Mouse (Mus musculus): Measurements from ENCODE around the gene Abcc2. TPM values are rescaled to one million over a fixed set of nuclear protein-coding genes. Genes with fewer than 3 reads are reported as not detected.

The Abcc2 gene
- total RNA-seq, 4 experiments from 2014 or later, result 0.07 to 0.44 (median 0.25) TPM; not detected in 1

Other genes with a start within 250 kb of the Abcc2 start
- not detected for gene Nkx2-3, start 169.9 kb upstream of the Abcc2 start, total RNA-seq (2022)
- 10 to 100 TPM; 44.9 to 53.6 (median 48.0) TPM for gene Slc25a28, start 107.3 kb upstream of the Abcc2 start, total RNA-seq (2022)
- gene Entpd7, start 92.5 kb upstream of the Abcc2 start, total RNA-seq (2022), result 10 to 100 TPM; 17.8 to 21.6 (median 18.7) TPM
- 1 to 10 TPM; 6.1 to 9.4 (median 8.1) TPM for gene Cutc, start 29.2 kb upstream of the Abcc2 start, total RNA-seq (2022)
- gene Cox15, start 29.2 kb upstream of the Abcc2 start, total RNA-seq (2022), result 10 to 100 TPM; 12.5 to 16.5 (median 12.9) TPM
- gene Dnmbp, start 158.0 kb downstream of the Abcc2 start, total RNA-seq (2022), result 10 to 100 TPM; 12.7 to 15.6 (median 14.8) TPM
- under 1 TPM in 3 of 4 experiments, not detected in 1; 0.25 to 0.63 (median 0.53) TPM for gene Cpn1, start 204.4 kb downstream of the Abcc2 start, total RNA-seq (2022)
- under 1 TPM in 3 of 4 experiments, not detected in 1; 0.20 to 0.32 (median 0.28) TPM for gene Cyp2c23, start 247.0 kb downstream of the Abcc2 start, total RNA-seq (2022)